Mouse (Mus musculus): ENCODE data around the gene Mrpl28. TPM values are rescaled to one million over a fixed set of nuclear protein-coding genes. Genes with fewer than 3 reads are reported as not detected.

The Mrpl28 gene
- polyA plus RNA-seq (2015; fragmentation: Nextera tagmentation; extraction: Ambion mirVana), result 116 and 122 TPM in 2 replicates

GRCm38 (mm10) chr17:26123267-26123684 lies at the start of gene Mrpl28:
Mrpl28 (plus strand) TSS chr17:26123500.

GRCm38 (mm10) chr17:26089905-26090632 lies 33.2 kb upstream of the Mrpl28 start, which contains the start of gene Decr2:
Decr2 (minus strand) TSS chr17:26090337.

GRCm38 (mm10) chr17:26095121-26095740 lies 28.1 kb upstream of the Mrpl28 start, which contains the start of gene Nme4:
Nme4 (minus strand) TSS chr17:26095602.

GRCm38 (mm10) chr17:26113181-26113948 lies 9.9 kb upstream of the Mrpl28 start, which contains the start of gene Tmem8:
Tmem8 (plus strand) TSS chr17:26113299.

GRCm38 (mm10) chr17:26138239-26138836 lies 15.0 kb downstream of the Mrpl28 start, which contains the start of gene Axin1:
Axin1 (plus strand) TSS chr17:26138688.

Other genes starting within 250 kb of the Mrpl28 start
- gene Mettl26, start 248.4 kb upstream of the Mrpl28 start, polyA plus RNA-seq (2015; fragmentation: Nextera tagmentation; extraction: Ambion mirVana), result 36.1 and 44.4 TPM in 2 replicates
- gene Wfikkn1, start 242.6 kb upstream of the Mrpl28 start, polyA plus RNA-seq (2015; fragmentation: Nextera tagmentation; extraction: Ambion mirVana), result 0.12 and 0.22 TPM in 2 replicates
- gene Rab40c, start 203.8 kb upstream of the Mrpl28 start, polyA plus RNA-seq (2015; fragmentation: Nextera tagmentation; extraction: Ambion mirVana), result 16.7 and 18.7 TPM in 2 replicates
- gene Pigq, start 178.6 kb upstream of the Mrpl28 start, polyA plus RNA-seq (2015; fragmentation: Nextera tagmentation; extraction: Ambion mirVana), result 27.5 and 29.1 TPM in 2 replicates
- gene Nhlrc4, start 178.5 kb upstream of the Mrpl28 start, polyA plus RNA-seq (2015; fragmentation: Nextera tagmentation; extraction: Ambion mirVana), result not detected in 2 replicates
- gene A930017K11Rik, start 170.9 kb upstream of the Mrpl28 start, polyA plus RNA-seq (2015; fragmentation: Nextera tagmentation; extraction: Ambion mirVana), result 0.07 TPM in 1 of 2 replicates, not detected in the other
- gene Capn15, start 137.7 kb upstream of the Mrpl28 start, polyA plus RNA-seq (2015; fragmentation: Nextera tagmentation; extraction: Ambion mirVana), result 13.4 and 16.2 TPM in 2 replicates
- gene Rab11fip3, start 53.9 kb upstream of the Mrpl28 start, polyA plus RNA-seq (2015; fragmentation: Nextera tagmentation; extraction: Ambion mirVana), result 7.8 and 8.2 TPM in 2 replicates
- 74.4 and 84.5 TPM in 2 replicates for gene Decr2, start 33.2 kb upstream of the Mrpl28 start, polyA plus RNA-seq (2015; fragmentation: Nextera tagmentation; extraction: Ambion mirVana)
- gene Nme4, start 27.9 kb upstream of the Mrpl28 start, polyA plus RNA-seq (2015; fragmentation: Nextera tagmentation; extraction: Ambion mirVana), result 21.8 and 22.5 TPM in 2 replicates
- 3.1 and 4.2 TPM in 2 replicates for gene Tmem8, start 10.2 kb upstream of the Mrpl28 start, polyA plus RNA-seq (2015; fragmentation: Nextera tagmentation; extraction: Ambion mirVana)
- gene Axin1, start 15.2 kb downstream of the Mrpl28 start, polyA plus RNA-seq (2015; fragmentation: Nextera tagmentation; extraction: Ambion mirVana), result 5.2 and 7.5 TPM in 2 replicates
- 0.08 and 0.42 TPM in 2 replicates for gene Pdia2, start 75.6 kb downstream of the Mrpl28 start, polyA plus RNA-seq (2015; fragmentation: Nextera tagmentation; extraction: Ambion mirVana)
- gene Rgs11, start 79.5 kb downstream of the Mrpl28 start, polyA plus RNA-seq (2015; fragmentation: Nextera tagmentation; extraction: Ambion mirVana), result 12.4 and 13.9 TPM in 2 replicates
- 10.1 and 10.7 TPM in 2 replicates for gene Arhgdig, start 84.3 kb downstream of the Mrpl28 start, polyA plus RNA-seq (2015; fragmentation: Nextera tagmentation; extraction: Ambion mirVana)
- 63.1 and 67.4 TPM in 2 replicates for gene Fam234a, start 120.7 kb downstream of the Mrpl28 start, polyA plus RNA-seq (2015; fragmentation: Nextera tagmentation; extraction: Ambion mirVana)
- gene Luc7l, start 129.4 kb downstream of the Mrpl28 start, polyA plus RNA-seq (2015; fragmentation: Nextera tagmentation; extraction: Ambion mirVana), result 34.2 and 36.6 TPM in 2 replicates